Mouse (Mus musculus) testis, postnatal 14 days (tissue): ENCODE data around the gene Cnih2.

ENCODE experiments used
- DNase-seq: peaks from one replicate; pipeline ENCODE4 v3.0.0; 2021; ENCODE audit warnings: low spot score

The Cnih2 gene

GRCm38 (mm10) chr19:5045531-5045930 lies 52.8 kb downstream of the Cnih2 start:
- DNase-seq, result no peak
